Mouse (Mus musculus) hindbrain, embryonic 15.5 days (tissue): ENCODE results near the gene Exoc5. TPM values are rescaled to one million over a fixed set of nuclear protein-coding genes. Genes with fewer than 3 reads are reported as not detected.

ENCODE experiments used
- ATAC-seq: fragments of 200-750 bp; cut with Nextera tagmentation; 2 replicates; pipeline ENCODE4 v1.8.0; 2017; ENCODE audit warnings: low read depth, moderate number of reproducible peaks, moderate TSS enrichment; ENCODE audit not compliant: low FRiP score
- H3K27ac ChIP-seq: fragments of 300-500 bp; sonication (generic); replicated peaks from 2 replicates; pipeline ENCODE4 v1.5.1; 2015; ENCODE audit warnings: mild to moderate bottlenecking, inconsistent platforms
- H3K27me3 ChIP-seq: fragments of 300-500 bp; sonication (generic); 2 replicates; pipeline ENCODE4 v1.6.1; 2015; ENCODE audit warnings: control low read depth, inconsistent platforms
- H3K36me3 ChIP-seq: fragments of 300-500 bp; sonication (generic); 2 replicates; pipeline ENCODE4 v1.6.1; 2015; ENCODE audit warnings: control low read depth, inconsistent platforms
- H3K4me1 ChIP-seq: fragments of 300-500 bp; sonication (generic); replicated peaks from 2 replicates; pipeline ENCODE4 v1.6.1; 2015; ENCODE audit warnings: control low read depth, inconsistent platforms
- H3K4me2 ChIP-seq: fragments of 300-500 bp; sonication (generic); 2 replicates; pipeline ENCODE4 v1.6.1; 2015; ENCODE audit warnings: moderate library complexity, mild to moderate bottlenecking, inconsistent platforms
- H3K4me3 ChIP-seq: fragments of 300-500 bp; sonication (generic); 2 replicates; pipeline ENCODE4 v1.5.1; 2015; ENCODE audit warnings: mild to moderate bottlenecking, inconsistent platforms
- H3K9ac ChIP-seq: fragments of 300-500 bp; sonication (generic); 2 replicates; pipeline ENCODE4 v1.6.1; 2015; ENCODE audit warnings: inconsistent platforms
- H3K9me3 ChIP-seq: fragments of 300-500 bp; sonication (generic); 2 replicates; pipeline ENCODE4 v1.6.1; 2016; ENCODE audit warnings: control low read depth, inconsistent platforms
- WGBS: fragments of 180-500 bp; shearing (Covaris S2); methylation state at CpG from one replicate; pipeline ENCODE4 v1.1.7; 2015; 5-methylcytosine and 5-hydroxymethylcytosine counted together
- polyA plus RNA-seq: library from polyadenylated mRNA; unstranded; fragments of >200 nt; fragmentation: Nextera tagmentation; extraction: Ambion mirVana; gene quantifications from 2 replicates; pipeline ENCODE4 v1.2.1, GENCODE M21; 2015

The Exoc5 gene
- polyA plus RNA-seq, 1 experiment from 2014 or later, result 65.2 TPM

DNA sequence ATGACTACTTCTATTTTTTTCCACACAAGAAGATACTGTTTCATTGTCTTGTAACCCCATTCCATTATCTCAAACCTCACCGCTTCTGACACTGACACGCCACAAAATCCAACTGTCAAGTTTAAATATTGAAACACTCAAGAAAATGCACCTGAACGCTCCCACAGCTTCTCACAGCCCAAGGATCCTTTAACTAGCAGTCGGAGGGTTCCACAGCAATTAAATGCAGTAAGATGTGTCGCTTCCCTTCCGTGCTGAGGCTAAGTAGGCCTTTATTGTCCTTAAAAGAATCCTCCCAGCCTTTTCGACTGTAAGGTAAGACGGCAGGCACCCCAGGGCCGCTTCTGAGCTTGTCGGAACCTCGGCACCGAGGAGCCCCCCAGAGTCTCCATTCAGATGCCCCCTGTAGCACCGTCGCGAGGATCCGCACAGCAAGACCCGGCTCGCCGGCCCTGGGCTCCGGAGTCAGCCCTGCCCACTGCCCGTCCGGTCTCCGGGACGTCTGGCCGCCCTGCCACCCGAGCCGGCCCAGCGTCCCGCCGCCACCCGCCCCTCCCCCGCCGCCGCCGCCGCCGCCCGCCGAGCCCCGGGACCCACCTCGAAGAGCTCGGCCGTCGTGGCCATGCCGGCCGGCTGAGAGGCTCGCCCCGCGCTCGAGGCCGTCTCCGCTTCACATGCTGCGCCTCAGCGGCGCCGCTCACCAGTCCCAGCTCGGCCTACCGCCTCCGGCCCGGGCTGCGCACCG is 752 bp downstream of the Exoc5 start, which contains the start of gene Ap5m1:
Gene Ap5m1, plus strand, starts transcription at position 569 of the 745 bp plus-strand sequence.
- Histone ChIP-seq H3K9ac (peak within 1 kb of the TSS; percentile 99), H3K4me3 (peak within 1 kb of the TSS; percentile 79), H3K27ac (peak within 1 kb of the TSS; percentile 97), H3K36me3 (no peaks in the 10 kb centered on the region), H3K27me3 (no peaks in the 10 kb centered on the region), H3K4me1 (peaks cover 27% of the 10 kb centered on the region), H3K4me2 (peak within 1 kb of the TSS; percentile 75), H3K9me3 (no peaks in the 10 kb centered on the region)
- WGBS, result under 1% methylated on average over 46 of the region's 62 CpGs
- ATAC-seq, result peak; percentile 68

- no peak overlapping the region for H3K4me3 ChIP-seq
- H3K36me3 ChIP-seq, result no peaks in the 10 kb centered on the region
- H3K27ac ChIP-seq, result no peak overlapping the region
- H3K9ac ChIP-seq, result no peak overlapping the region
- no peaks in the 10 kb centered on the region for H3K9me3 ChIP-seq
- H3K27me3 ChIP-seq, result no peaks in the 10 kb centered on the region
- H3K4me2 ChIP-seq, result no peak overlapping the region
- H3K4me1 ChIP-seq, result peaks cover 27% of the 10 kb centered on the region
- ATAC-seq, result no peak
- 84% methylated on average over 2 of the region's 2 CpGs for WGBS
These were observed 2.6 kb downstream of the Exoc5 start for GRCm38 (mm10) chr14:49063838-49064237.

DNA sequence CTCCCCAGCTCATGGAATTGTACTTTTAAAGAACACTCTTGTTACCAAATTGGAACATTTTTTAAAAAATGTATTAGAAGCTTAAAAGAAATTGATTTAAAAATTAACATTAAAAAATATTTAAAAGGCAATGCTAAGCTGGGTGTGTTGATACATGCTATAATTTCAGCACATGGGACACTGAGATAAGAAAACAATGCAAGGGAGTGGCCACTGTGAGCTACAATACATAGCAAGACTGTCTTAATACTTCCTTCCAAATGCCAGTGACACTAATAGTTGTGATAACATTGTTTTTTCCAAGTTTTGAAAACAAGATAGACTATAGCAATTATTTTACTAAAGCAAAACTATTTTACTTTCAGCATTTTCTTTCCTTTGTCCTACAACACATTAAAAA is 17.0 kb downstream of the Exoc5 start:
- H3K27me3 ChIP-seq, result no peaks in the 10 kb centered on the region
- H3K36me3 ChIP-seq, result peaks cover 4% of the 10 kb centered on the region; the same call in 1 of the 2 replicates
- no peaks in the 10 kb centered on the region for H3K9me3 ChIP-seq
- H3K9ac ChIP-seq, result no peak overlapping the region
- no peak overlapping the region for H3K4me2 ChIP-seq
- no peaks in the 10 kb centered on the region for H3K4me1 ChIP-seq
- ATAC-seq, result no peak
- no peak overlapping the region for H3K27ac ChIP-seq
- H3K4me3 ChIP-seq, result no peak overlapping the region

DNA sequence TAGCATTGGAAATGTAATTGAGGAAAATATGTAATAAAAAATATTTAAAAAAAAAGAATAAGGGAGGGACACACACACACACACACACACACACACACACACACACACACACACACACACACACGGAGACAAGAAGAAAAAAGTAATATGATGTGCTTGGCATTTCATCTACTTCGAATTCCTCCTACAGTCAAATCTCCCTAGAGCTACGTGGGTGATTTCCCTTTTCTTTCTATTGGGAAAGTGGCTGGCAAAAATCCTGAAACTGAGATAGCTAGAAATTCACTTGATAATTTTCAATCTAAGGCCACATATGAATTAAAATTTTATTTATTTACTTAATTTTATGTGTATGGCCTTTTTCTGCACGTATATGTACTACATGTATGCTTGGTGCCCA is 20.8 kb downstream of the Exoc5 start:
- no peak for ATAC-seq
- H3K4me1 ChIP-seq, result no peaks in the 10 kb centered on the region
- no peak overlapping the region for H3K4me2 ChIP-seq
- no peaks in the 10 kb centered on the region for H3K9me3 ChIP-seq
- no peak overlapping the region for H3K9ac ChIP-seq
- peaks cover 4% of the 10 kb centered on the region; the same call in 1 of the 2 replicates for H3K36me3 ChIP-seq
- no peaks in the 10 kb centered on the region for H3K27me3 ChIP-seq
- H3K27ac ChIP-seq, result no peak overlapping the region
- H3K4me3 ChIP-seq, result no peak overlapping the region
- 96% methylated on average over 4 of the region's 4 CpGs for WGBS

- no peak overlapping the region for H3K4me3 ChIP-seq
- H3K27me3 ChIP-seq, result no peaks in the 10 kb centered on the region
- H3K27ac ChIP-seq, result no peak overlapping the region
- H3K36me3 ChIP-seq, result peaks cover 33% of the 10 kb centered on the region
- no peak overlapping the region for H3K4me2 ChIP-seq
- WGBS, result 93% methylated on average over 5 of the region's 5 CpGs
- H3K9me3 ChIP-seq, result no peaks in the 10 kb centered on the region
- ATAC-seq, result no peak
- no peak overlapping the region for H3K9ac ChIP-seq
- no peaks in the 10 kb centered on the region for H3K4me1 ChIP-seq
These were observed 37.5 kb downstream of the Exoc5 start for GRCm38 (mm10) chr14:49028991-49029390.

DNA sequence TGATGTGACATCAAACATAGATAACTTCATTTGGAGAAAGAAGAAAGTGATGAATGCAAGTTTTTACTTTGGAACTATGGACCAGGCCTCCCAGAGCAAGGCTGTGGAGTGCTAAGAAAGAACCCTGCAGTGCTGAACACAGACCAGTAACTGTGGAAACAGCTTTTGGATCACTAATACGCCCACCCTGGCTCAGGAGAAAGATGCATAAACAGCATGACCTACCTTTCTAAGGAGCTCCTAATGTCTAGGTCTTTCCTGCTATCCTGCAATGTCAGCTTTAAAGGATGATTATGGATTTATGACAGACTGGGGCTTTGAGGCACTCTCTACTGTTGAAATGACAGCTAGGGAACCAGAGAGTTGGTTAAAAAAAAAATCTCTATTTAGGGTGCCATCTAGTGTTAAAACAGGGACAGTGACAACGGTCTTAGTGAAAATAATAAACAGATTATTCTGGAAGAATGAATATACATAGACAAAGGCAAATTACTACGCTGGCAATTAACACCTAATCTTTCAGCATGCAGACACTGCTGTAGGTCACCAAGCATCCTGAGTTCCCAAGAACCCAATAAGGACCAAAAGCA is 38.6 kb downstream of the Exoc5 start:
- Histone ChIP-seq H3K9ac (no peak overlapping the region), H3K27ac (no peak overlapping the region), H3K4me3 (no peak overlapping the region), H3K36me3 (peaks cover 28% of the 10 kb centered on the region), H3K9me3 (no peaks in the 10 kb centered on the region), H3K4me1 (no peaks in the 10 kb centered on the region), H3K4me2 (no peak overlapping the region), H3K27me3 (no peaks in the 10 kb centered on the region)
- ATAC-seq, result no peak
- WGBS, result 78% methylated on average over 3 of the region's 3 CpGs

- no peak overlapping the region for H3K9ac ChIP-seq
- no peak for ATAC-seq
- 94% methylated on average over 6 of the region's 6 CpGs for WGBS
These were observed 39.2 kb downstream of the Exoc5 start for GRCm38 (mm10) chr14:49027040-49027778.

DNA sequence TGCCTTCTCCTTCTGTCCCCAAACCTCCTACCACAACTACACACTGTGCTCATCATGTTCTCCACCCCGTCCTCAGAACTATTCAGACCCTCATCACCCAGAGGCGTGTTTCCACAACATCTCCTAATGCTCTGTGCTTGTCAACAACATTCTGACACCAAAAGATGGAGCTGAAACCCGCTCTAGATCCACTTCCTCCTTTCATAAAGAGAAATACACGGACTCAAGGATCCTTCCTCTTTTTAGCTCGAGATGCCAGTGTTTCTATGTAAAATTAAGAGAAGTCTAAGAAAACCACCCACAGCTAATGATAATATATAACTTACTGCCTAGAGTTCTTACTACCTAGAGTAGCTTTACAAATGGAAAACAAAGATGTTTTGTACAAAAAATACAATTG is 46.7 kb downstream of the Exoc5 start:
- Histone ChIP-seq H3K4me3 (no peak overlapping the region), H3K4me1 (no peaks in the 10 kb centered on the region), H3K27ac (no peak overlapping the region), H3K27me3 (no peaks in the 10 kb centered on the region), H3K36me3 (peaks cover 34% of the 10 kb centered on the region), H3K9ac (no peak overlapping the region), H3K4me2 (no peak overlapping the region), H3K9me3 (no peaks in the 10 kb centered on the region)
- no peak for ATAC-seq
- WGBS, result 93% methylated on average over 5 of the region's 5 CpGs

More at GRCm38 (mm10) chr14:49027040-49027778, 39.2 kb downstream of the Exoc5 start:
- Histone ChIP-seq H3K36me3 (peaks cover 27% of the 10 kb centered on the region), H3K27ac (no peak overlapping the region), H3K4me3 (no peak overlapping the region), H3K4me1 (no peaks in the 10 kb centered on the region), H3K27me3 (no peaks in the 10 kb centered on the region), H3K4me2 (no peak overlapping the region), H3K9me3 (no peaks in the 10 kb centered on the region)

GRCm38 (mm10) chr14:49008399-49009189 is 57.9 kb downstream of the Exoc5 start:
- 0 out of 2 replicates have a peak, but pooled peaks cover 3% of the 10 kb centered on the region for H3K36me3 ChIP-seq
- ATAC-seq, result no peak

GRCm38 (mm10) chr14:49007979-49008378 is 58.5 kb downstream of the Exoc5 start:
- Histone ChIP-seq H3K27me3 (no peaks in the 10 kb centered on the region), H3K4me1 (no peaks in the 10 kb centered on the region), H3K9ac (no peak overlapping the region), H3K36me3 (0 out of 2 replicates have a peak, but pooled peaks cover 3% of the 10 kb centered on the region), H3K4me2 (no peak overlapping the region), H3K27ac (no peak overlapping the region), H3K4me3 (no peak overlapping the region), H3K9me3 (no peaks in the 10 kb centered on the region)
- ATAC-seq, result no peak
- WGBS, result 95% methylated on average over 2 of the region's 2 CpGs

More at GRCm38 (mm10) chr14:49008399-49009189, 57.9 kb downstream of the Exoc5 start:
- Histone ChIP-seq H3K27ac (no peak overlapping the region), H3K4me2 (no peak overlapping the region), H3K4me1 (no peaks in the 10 kb centered on the region), H3K9me3 (no peaks in the 10 kb centered on the region), H3K27me3 (no peaks in the 10 kb centered on the region), H3K4me3 (no peak overlapping the region), H3K9ac (no peak overlapping the region)
- WGBS, result 88% methylated on average over 2 of the region's 2 CpGs

- Histone ChIP-seq H3K9ac (no peak overlapping the region), H3K36me3 (no peaks in the 10 kb centered on the region), H3K9me3 (no peaks in the 10 kb centered on the region), H3K4me1 (no peaks in the 10 kb centered on the region), H3K4me2 (no peak overlapping the region), H3K27ac (no peak overlapping the region), H3K27me3 (no peaks in the 10 kb centered on the region), H3K4me3 (no peak overlapping the region)
- no peak for ATAC-seq
- 78% methylated on average over 3 of the region's 3 CpGs for WGBS
These were observed 64.8 kb downstream of the Exoc5 start for GRCm38 (mm10) chr14:49001655-49002054.
